Comparison of ENCODE assay signal across 9 mouse cellular contexts in the genomic region with DNA sequence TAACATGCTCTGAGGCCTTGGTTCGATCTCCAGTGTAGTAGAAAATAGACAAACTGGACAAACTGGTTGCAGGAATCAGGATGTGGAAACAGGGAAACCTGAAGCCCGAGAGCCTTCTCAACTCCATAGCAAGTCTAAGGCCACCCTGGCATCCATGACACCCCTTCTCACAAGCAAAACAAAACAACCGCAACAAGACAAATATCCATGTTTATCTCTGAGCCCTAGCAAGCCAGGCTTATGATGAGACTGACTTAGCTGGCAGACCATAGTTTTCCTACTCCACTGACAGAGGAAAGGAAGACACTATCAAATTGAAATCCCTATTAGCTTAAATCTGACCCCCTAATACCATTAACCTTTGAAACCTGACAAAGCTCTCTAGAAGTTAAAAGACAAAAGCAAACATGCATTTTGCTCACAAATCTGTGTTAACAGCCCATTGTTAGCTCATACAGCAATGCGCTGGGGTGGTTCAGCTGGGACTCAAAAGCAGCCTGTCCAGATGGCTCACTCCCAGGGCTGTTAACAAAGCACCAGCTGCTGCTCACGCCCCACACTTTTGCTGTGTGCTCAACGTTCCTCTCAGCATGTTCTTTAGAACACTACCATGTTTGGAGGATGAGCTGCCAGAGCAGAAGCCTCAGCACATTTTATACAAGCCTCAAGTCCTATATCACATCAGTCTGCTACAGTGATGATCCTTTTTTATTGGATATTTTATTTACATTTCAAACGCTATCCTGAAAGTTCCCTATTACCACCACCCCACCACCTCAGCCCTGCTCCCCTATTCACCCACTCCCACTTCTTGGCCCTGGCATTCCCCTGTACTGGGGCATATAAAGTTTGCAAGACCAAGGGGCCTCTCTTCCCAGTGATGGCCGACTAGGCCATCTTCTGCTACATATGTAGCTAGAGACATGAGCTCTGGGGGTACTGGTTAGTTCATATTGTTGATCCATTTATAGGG. TPM values are rescaled to one million over a fixed set of nuclear protein-coding genes. Genes with fewer than 3 reads are reported as not detected.
DNase-seq lines count a peak whose midpoint lies in the region; ATAC-seq and TF ChIP-seq lines count a peak whose summit lies in the region.
"Had no signal": no experiment of that assay in that cellular context is flagged by ENCODE, and none has a peak within 500 bp of the region (broad histone marks: within the 10 kb centered on the region; RNA-seq: fewer than 3 reads in every experiment).

No protein-coding gene starts in this region.

- no peak overlapping the region for H3K9ac ChIP-seq in intestine, embryonic 14.5 days (ENCODE audit: low read length)
- no peak overlapping the region for H3K9ac ChIP-seq in intestine, postnatal 0 days (ENCODE audit: low read depth, low read length)
- no peak overlapping the region for H3K9ac ChIP-seq in neural tube, embryonic 14.5 days (replicated peaks; ENCODE audit: low read depth, low read length)
- no peak overlapping the region for H3K9ac ChIP-seq in heart, embryonic 12.5 days
- H3K9ac ChIP-seq: liver, embryonic 15.5 days had no signal

- H3K4me3 ChIP-seq in intestine, embryonic 14.5 days (ENCODE audit: low read depth, low read length): no peak overlapping the region
- H3K4me3 ChIP-seq in intestine, postnatal 0 days (ENCODE audit: low read depth, low read length): no peak overlapping the region
- H3K4me3 ChIP-seq in hindbrain, embryonic 10.5 days: no peak overlapping the region
- no peak overlapping the region for H3K4me3 ChIP-seq in neural tube, embryonic 14.5 days (ENCODE audit: low read depth, low read length)
- H3K4me3 ChIP-seq in heart, embryonic 12.5 days: no peak overlapping the region
- H3K4me3 ChIP-seq: liver, embryonic 15.5 days had no signal

- H3K27me3 ChIP-seq in intestine, embryonic 14.5 days (replicated peaks; ENCODE audit: control insufficient read depth, insufficient read depth, low read length): no peaks in the 10 kb centered on the region
- H3K27me3 ChIP-seq in intestine, postnatal 0 days (replicated peaks; ENCODE audit: control insufficient read depth, insufficient read depth, low read length): no peaks in the 10 kb centered on the region
- H3K27me3 ChIP-seq in hindbrain, embryonic 10.5 days (ENCODE audit: insufficient read depth, poor library complexity, severe bottlenecking): no peaks in the 10 kb centered on the region
- no peaks in the 10 kb centered on the region for H3K27me3 ChIP-seq in neural tube, embryonic 14.5 days (ENCODE audit: control insufficient read depth, insufficient read depth, low read length)
- H3K27me3 ChIP-seq in heart, embryonic 12.5 days (replicated peaks): no peaks in the 10 kb centered on the region
- H3K27me3 ChIP-seq: liver, embryonic 15.5 days had no signal

- H3K36me3 ChIP-seq in intestine, embryonic 14.5 days (ENCODE audit: control insufficient read depth, insufficient read depth, low read length): no peaks in the 10 kb centered on the region
- H3K36me3 ChIP-seq in intestine, postnatal 0 days (ENCODE audit: control insufficient read depth, insufficient read depth): no peaks in the 10 kb centered on the region
- H3K36me3 ChIP-seq in hindbrain, embryonic 10.5 days: no peaks in the 10 kb centered on the region
- H3K36me3 ChIP-seq in neural tube, embryonic 14.5 days (ENCODE audit: control insufficient read depth, insufficient read depth, low read length): no peaks in the 10 kb centered on the region
- no peaks in the 10 kb centered on the region for H3K36me3 ChIP-seq in heart, embryonic 12.5 days
- H3K36me3 ChIP-seq: liver, embryonic 15.5 days had no signal

- no peak for TF ChIP-seq CTCF in intestine, postnatal 0 days (IDR thresholded peaks at IDR 0.05; ENCODE audit: low read depth)

- H3K9me3 ChIP-seq in intestine, embryonic 14.5 days (ENCODE audit: control insufficient read depth, low read length): no peaks in the 10 kb centered on the region
- H3K9me3 ChIP-seq in intestine, postnatal 0 days (ENCODE audit: control insufficient read depth): no peaks in the 10 kb centered on the region
- H3K9me3 ChIP-seq in hindbrain, embryonic 10.5 days: no peaks in the 10 kb centered on the region
- H3K9me3 ChIP-seq in neural tube, embryonic 14.5 days (ENCODE audit: control insufficient read depth, low read length): no peaks in the 10 kb centered on the region
- no peaks in the 10 kb centered on the region for H3K9me3 ChIP-seq in heart, embryonic 12.5 days (replicated peaks)
- H3K9me3 ChIP-seq: liver, embryonic 15.5 days had no signal

- intact Hi-C loops in left cerebral cortex, postnatal 14 days (cut with DNase I): no loop called here

- 0 out of 2 replicates have a peak, but pooled peaks cover 5% of the 10 kb centered on the region for H3K4me1 ChIP-seq in intestine, embryonic 14.5 days (replicated peaks; ENCODE audit: control insufficient read depth, insufficient read depth, low read length)
- no peaks in the 10 kb centered on the region for H3K4me1 ChIP-seq in intestine, postnatal 0 days (replicated peaks; ENCODE audit: control insufficient read depth, insufficient read depth, low read length)
- peaks cover 8% of the 10 kb centered on the region for H3K4me1 ChIP-seq in hindbrain, embryonic 10.5 days (replicated peaks)
- H3K4me1 ChIP-seq in neural tube, embryonic 14.5 days (ENCODE audit: control insufficient read depth, insufficient read depth, low read length): no peaks in the 10 kb centered on the region
- H3K4me1 ChIP-seq in heart, embryonic 12.5 days (replicated peaks): no peaks in the 10 kb centered on the region
- H3K4me1 ChIP-seq: liver, embryonic 15.5 days had no signal

- H3K4me2 ChIP-seq in intestine, embryonic 14.5 days (ENCODE audit: low read length): no peak overlapping the region
- no peak overlapping the region for H3K4me2 ChIP-seq in intestine, postnatal 0 days (replicated peaks; ENCODE audit: low read depth)
- no peak overlapping the region for H3K4me2 ChIP-seq in neural tube, embryonic 14.5 days (ENCODE audit: low read depth, low read length)
- H3K4me2 ChIP-seq in heart, embryonic 12.5 days: no peak overlapping the region
- H3K4me2 ChIP-seq: liver, embryonic 15.5 days had no signal

- H3K27ac ChIP-seq in intestine, embryonic 14.5 days (ENCODE audit: low read depth): no peak overlapping the region
- no peak overlapping the region for H3K27ac ChIP-seq in intestine, postnatal 0 days (ENCODE audit: low read depth, low read length)
- peak overlapping the region; percentile 70 for H3K27ac ChIP-seq in hindbrain, embryonic 10.5 days
- H3K27ac ChIP-seq in neural tube, embryonic 14.5 days (ENCODE audit: low read depth, low read length): no peak overlapping the region
- H3K27ac ChIP-seq in heart, embryonic 12.5 days (ENCODE audit: poor library complexity, severe bottlenecking): no peak overlapping the region
- H3K27ac ChIP-seq: liver, embryonic 15.5 days had no signal

- no peak for DNase-seq in intestine, embryonic 14.5 days (ENCODE audit: low spot score)
- DNase-seq in hindbrain, embryonic 10.5 days (ENCODE audit: low spot score): peak; percentile 62
- DNase-seq in left cerebral cortex, postnatal 14 days (ENCODE audit: low spot score in 2 of 2): peak; percentile 76 to 86
- DNase-seq in adrenal gland, postnatal 4 days (ENCODE audit: low spot score in 2 of 2): no peak
- DNase-seq in heart, adult 9 months (ENCODE audit: low spot score in 2 of 2): no peak

- 0 out of 2 replicates have a peak, but pooled peaks have one; percentile 19 for ATAC-seq in intestine, embryonic 14.5 days (replicated peaks; ENCODE audit: low FRiP score, low TSS enrichment, low read depth)
- no peak for ATAC-seq in intestine, postnatal 0 days
- peak; percentile 95 for ATAC-seq in neural tube, embryonic 14.5 days (ENCODE audit: low read depth)
- no peak for ATAC-seq in heart, embryonic 12.5 days (ENCODE audit: insufficient number of reproducible peaks, low FRiP score)

- WGBS in intestine, embryonic 14.5 days: 50% methylated on average over 8 of the region's 8 CpGs
- WGBS in intestine, postnatal 0 days: 40% methylated on average over 8 of the region's 8 CpGs
- WGBS in hindbrain, embryonic 10.5 days: 56% methylated on average over 8 of the region's 8 CpGs
- WGBS in neural tube, embryonic 14.5 days: 37% methylated on average over 8 of the region's 8 CpGs
- WGBS in heart, embryonic 12.5 days: 60% methylated on average over 8 of the region's 8 CpGs

RNA-seq across cellular contexts. Expression of a gene that starts 24.0 kb away (rescaled TPM):
- polyA plus RNA-seq in intestine, embryonic 14.5 days (2014; fragmentation: Nextera tagmentation; extraction: Ambion mirVana): 0.38 TPM in 1 of 2 replicates, not detected in the other
- 0.05 and 0.08 TPM in 2 replicates for polyA plus RNA-seq in intestine, postnatal 0 days (2015; fragmentation: Nextera tagmentation; extraction: Ambion mirVana)
- polyA plus RNA-seq in hindbrain, embryonic 10.5 days (2016; fragmentation: Nextera tagmentation; extraction: Ambion mirVana): 0.27 and 0.80 TPM in 2 replicates
- total RNA-seq in left cerebral cortex, postnatal 14 days (2021): under 1 TPM; 0.20 to 0.21 TPM
- polyA plus RNA-seq in neural tube, embryonic 14.5 days (2014; fragmentation: Nextera tagmentation; extraction: Ambion mirVana): 0.40 and 2.0 TPM in 2 replicates
- total RNA-seq in adrenal gland, postnatal 4 days (2021): under 1 TPM in 1 of 2 experiments, not detected in 1; 0.11 TPM
- polyA plus RNA-seq in heart, embryonic 12.5 days (2016; fragmentation: Nextera tagmentation; extraction: Ambion mirVana): not detected in 2 replicates
- polyA plus RNA-seq: liver, embryonic 15.5 days had no signal

Comparison
In these comparisons a context has a peak if more than half of its experiments do, and no peak if none do; other contexts are left out.
1. ATAC-seq: peak in intestine, embryonic 14.5 days (single experiment) and neural tube, embryonic 14.5 days (single experiment); none in intestine, postnatal 0 days (single experiment) and heart, embryonic 12.5 days (single experiment).
2. DNase-seq: peak in hindbrain, embryonic 10.5 days (single experiment) and left cerebral cortex, postnatal 14 days (2 of 2); none in intestine, embryonic 14.5 days (single experiment), adrenal gland, postnatal 4 days (0 of 2) and heart, adult 9 months (0 of 2).